Mouse (Mus musculus): Measurements from ENCODE around the gene Ensa.

GRCm38 (mm10) chr3:95587754-95588603, 36.8 kb upstream of the Ensa start:
- no peak for TF ChIP-seq CTCF (IDR thresholded peaks at IDR 0.05)
- TF ChIP-seq POLR2A (IDR thresholded peaks at IDR 0.05; ENCODE audit: insufficient read depth, low read depth, low read length): no peak
- TF ChIP-seq EP300 (IDR thresholded peaks at IDR 0.05; ENCODE audit: insufficient read depth, low read depth, low read length): no peak

Measured in heart, adult 2 months (tissue).